Mouse (Mus musculus): ENCODE results near the gene Polr1a. TPM values are rescaled to one million over a fixed set of nuclear protein-coding genes. Genes with fewer than 3 reads are reported as not detected.
A peak's percentile ranks its signal among the peaks of the same experiment; 100 is the strongest.

Polr1a gene
- polyA plus RNA-seq (2015; fragmentation: Nextera tagmentation; extraction: Ambion mirVana) = 16.5 and 17.2 TPM in 2 replicates

DNA sequence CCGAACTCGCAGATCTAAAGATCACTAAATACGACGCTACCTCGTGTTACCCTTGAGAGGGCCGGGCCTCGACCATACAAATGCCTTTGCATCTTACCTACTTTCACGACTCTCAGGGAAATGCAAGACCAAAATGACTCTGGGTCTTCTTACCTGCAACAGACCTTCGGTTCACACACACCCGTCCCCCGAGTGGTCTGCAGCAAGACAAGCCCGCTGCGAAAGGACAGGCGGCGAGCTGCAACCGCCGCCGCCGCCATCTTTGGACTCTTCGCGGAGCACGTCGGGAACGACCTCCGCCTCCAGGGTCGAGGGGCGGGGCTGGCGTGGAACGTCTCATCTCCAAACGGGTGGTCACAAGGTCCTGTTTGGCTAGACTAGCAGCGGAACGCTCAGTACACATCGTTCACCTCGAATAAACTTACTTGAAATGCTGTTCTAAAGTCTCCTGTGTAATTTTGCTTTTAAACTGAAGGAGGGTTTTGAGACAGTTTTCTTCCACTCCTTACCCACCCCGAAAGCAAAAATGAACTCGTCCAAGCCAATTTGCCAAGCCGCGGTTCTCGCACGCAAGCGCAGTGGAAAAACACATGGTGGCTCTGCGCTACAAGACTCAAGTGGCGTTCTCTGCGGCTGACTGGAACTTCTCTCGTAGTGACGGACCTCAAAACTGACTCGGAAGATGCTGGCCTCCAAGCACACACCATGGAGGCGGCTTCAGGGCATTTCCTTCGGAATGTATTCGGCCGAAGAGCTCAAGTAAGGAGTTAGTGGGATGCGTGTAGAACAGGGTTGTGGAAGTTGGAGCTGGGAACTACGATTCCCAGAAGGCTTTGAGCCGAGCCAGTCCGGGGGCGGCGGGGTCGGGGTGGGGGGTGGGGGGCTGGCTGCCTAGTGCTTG lies at the start of gene Polr1a, which contains the start of gene Ptcd3:
Gene Polr1a, plus strand, starts transcription at position 573 of the 901 bp plus-strand sequence.
Gene Ptcd3, minus strand, starts transcription at position 270 of the 901 bp plus-strand sequence.
- peak; percentile 96 for DNase-seq (ENCODE audit: low spot score)

GRCm38 (mm10) chr6:71867751-71868150 lies 41.1 kb upstream of the Polr1a start:
- no peak for DNase-seq (ENCODE audit: low spot score)

DNA sequence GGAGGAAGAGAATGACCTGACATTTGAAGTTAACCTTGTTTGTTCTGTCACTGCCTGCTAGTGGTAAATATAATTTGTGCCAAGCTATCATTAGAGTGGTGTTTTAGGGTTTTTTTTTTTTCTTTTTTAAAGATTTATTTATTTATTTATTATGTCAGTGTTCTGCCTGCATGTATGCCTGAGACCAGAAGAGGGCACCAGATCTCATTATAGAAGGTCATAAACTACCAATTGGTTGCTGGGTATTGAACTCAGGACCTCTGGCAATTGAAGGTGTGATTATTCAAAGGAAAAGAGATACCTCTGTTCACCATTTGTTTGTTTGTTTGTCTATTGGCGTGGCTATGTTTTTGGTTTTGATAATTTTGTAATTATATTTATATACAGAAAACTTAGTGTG lies 40.0 kb upstream of the Polr1a start:
- DNase-seq (ENCODE audit: low spot score) = peak; percentile 18

- peak; percentile 24 for DNase-seq (ENCODE audit: low spot score)
These were observed 37.5 kb upstream of the Polr1a start for GRCm38 (mm10) chr6:71871396-71871795.

GRCm38 (mm10) chr6:71877965-71878760 lies 30.7 kb upstream of the Polr1a start:
- no peak for DNase-seq (ENCODE audit: low spot score)

- no peak for DNase-seq (ENCODE audit: low spot score)
These were observed 15.6 kb upstream of the Polr1a start for GRCm38 (mm10) chr6:71893263-71893662.

GRCm38 (mm10) chr6:71907702-71908235 lies 1.1 kb upstream of the Polr1a start:
- no peak for DNase-seq (ENCODE audit: low spot score)

DNA sequence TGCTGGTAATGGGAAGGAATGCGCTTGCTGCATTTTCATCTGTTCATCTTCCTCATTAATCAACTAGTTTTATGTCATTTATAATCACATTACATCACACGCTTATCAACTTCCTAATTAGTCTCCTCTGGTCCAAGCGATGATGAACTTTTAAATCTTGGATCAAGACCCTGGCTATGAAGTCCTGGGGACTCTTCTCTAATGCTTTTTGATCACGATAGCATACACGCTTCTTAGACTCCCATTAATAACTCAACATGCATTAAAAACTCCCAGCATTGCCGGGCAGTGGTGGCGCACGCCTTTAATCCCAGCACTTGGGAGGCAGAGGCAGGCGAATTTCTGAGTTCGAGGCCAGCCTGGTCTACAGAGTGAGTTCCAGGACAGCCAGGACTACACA lies 531 bp downstream of the Polr1a start:
- no peak for DNase-seq (ENCODE audit: low spot score)

DNA sequence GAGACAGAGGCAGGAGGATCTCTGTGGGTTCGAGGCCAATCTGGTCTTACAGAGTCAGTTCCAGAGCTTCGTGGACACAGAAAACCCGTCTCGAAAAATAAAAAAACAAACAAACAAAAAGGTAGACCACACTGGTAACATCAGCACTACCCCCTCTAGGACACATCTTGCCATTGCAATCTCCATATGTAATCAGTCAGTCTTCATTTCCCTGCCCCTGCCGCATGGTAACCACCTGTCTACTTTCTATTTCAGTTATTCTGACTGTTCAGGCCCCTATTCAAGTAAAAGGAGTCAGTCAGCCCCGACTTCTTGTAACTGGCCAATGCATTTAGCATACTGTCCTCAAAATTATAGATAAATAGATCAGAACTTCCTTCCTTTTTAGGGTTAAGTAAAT lies 987 bp downstream of the Polr1a start:
- peak; percentile 11 for DNase-seq (ENCODE audit: low spot score)

- no peak for DNase-seq (ENCODE audit: low spot score)
These were observed 3.0 kb downstream of the Polr1a start for GRCm38 (mm10) chr6:71911686-71912450.

DNA sequence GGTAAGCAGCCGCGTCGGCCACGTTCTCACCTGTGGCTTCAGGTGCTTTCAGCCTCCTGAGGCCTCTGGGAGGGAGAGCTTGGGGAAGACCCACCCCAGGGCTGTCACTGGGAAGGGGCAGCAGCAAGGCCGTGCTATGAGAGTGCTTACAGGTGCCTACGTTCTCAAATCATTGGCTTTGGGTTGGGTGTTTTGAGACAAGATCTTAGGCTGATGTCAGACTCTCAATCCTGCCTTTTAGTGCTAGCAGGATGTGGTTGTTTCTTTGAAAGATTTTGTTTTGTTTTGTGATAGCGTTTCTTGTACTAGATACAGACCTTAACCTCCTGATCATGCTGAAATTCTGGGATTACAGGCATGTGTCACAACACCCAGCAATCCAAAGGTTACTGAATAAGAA lies 11.9 kb downstream of the Polr1a start:
- DNase-seq (ENCODE audit: low spot score) = no peak

- peak; percentile 17 for DNase-seq (ENCODE audit: low spot score)
These were observed 16.4 kb downstream of the Polr1a start for GRCm38 (mm10) chr6:71925233-71925632.

DNA sequence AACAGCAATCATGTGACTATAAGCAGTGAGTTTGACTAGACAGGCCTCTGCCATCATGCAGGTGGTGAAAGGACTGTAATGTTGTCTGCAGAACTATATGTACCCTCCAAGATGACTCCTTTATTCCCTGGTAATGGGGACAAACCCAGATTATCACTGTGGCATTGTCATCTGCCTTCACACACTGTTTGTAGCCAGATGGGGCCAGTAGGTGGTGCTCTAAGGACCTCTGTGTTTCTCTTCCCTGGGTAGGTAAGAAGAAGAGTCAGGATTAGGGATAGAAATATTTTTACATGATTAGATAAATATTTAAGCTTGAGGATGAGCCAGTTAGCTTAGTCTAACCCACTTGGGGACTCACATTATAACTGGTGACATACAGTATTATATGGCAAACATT lies 19.1 kb downstream of the Polr1a start:
- DNase-seq (ENCODE audit: low spot score) = peak; percentile 23

DNA sequence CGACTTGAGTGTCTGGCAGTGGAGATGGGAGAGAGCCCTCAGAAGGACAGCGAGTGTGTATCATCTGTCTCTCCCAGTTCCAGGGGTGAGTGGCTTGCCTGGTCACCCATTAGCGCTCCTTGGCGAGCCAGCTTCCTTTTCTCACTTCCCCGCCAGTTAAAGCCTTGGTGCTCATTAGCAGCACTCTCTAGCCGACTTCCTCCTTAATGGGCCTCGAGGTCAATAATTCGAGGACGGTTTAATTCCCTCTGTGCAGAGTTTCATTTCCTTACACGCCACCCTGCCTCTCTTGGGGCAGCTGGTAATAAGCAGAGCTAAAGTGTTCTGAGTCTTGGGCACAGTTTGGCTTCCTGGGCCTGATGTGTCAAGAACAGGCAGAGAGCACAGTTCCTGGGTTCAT lies 21.2 kb downstream of the Polr1a start:
- DNase-seq (ENCODE audit: low spot score) = no peak

DNA sequence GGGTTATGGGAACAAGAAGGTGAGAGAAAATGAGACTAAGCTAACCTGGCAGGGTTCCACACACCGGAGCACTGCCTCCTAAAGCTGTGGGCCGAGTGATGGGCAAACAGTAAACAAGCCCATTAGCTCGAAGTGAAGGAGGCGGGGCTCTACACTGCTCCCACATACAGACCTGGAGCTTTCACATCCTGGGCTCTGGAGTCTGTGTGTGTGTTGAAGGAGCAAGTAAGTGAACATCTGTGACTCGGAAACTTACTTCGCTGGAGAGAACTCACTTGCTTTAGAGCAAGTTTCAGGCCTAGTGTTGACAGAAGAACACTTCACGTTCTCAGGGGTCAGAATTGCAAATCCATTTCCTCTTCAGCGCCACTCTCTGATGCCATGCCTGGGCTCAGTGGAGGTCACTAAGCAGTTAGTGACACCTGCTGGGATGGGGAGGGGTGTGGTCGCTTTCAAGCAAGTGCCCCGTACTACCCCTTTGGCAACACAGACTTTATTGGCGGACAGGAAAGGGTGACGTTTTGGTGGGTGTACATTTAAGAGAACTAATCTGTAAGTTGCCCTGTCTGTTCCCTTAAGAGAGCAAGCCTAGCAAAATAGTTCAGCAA lies 22.1 kb downstream of the Polr1a start:
- no peak for DNase-seq (ENCODE audit: low spot score)

GRCm38 (mm10) chr6:71932347-71932746 lies 23.5 kb downstream of the Polr1a start:
- DNase-seq (ENCODE audit: low spot score) = no peak

GRCm38 (mm10) chr6:71934081-71934556 lies 25.3 kb downstream of the Polr1a start:
- DNase-seq (ENCODE audit: low spot score) = no peak

DNA sequence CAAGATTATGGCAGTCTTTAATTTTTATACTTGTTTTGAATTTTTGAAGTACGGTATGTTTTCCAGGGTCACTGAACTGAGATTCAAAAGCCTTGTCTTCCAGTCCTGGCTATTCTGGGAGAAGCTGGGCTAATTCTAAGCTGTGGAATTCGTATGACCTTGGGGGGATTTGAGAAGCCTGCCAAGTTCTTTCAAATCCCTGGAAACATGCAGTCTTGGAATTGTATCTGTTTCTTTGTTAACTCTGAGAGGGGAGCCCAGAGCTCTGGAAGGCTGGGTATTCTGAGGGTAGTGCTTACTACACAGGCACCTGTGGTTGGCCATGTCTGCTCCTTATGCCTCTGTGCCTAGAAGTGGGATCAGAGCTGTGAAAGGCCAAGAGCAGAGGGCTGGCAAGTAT lies 26.9 kb downstream of the Polr1a start:
- DNase-seq (ENCODE audit: low spot score) = no peak

DNA sequence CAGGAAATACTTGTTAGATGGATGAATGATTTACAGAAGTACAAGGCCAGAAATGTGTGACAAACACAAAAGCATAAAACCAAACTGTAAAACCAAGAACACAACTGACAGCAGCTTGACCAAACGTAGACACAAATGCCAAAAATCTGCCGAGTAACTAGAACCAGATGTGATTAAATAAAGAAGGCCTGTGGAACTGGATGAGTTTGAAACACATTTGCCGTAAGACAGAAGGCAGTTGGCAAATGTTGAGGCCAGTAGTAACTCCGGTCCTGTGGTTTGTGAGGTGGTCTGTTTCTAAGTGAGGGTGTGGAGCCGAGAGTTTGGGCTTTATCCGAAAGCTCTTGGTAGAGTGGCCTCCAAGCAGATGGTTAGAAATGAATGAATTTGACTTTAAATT lies 32.1 kb downstream of the Polr1a start:
- DNase-seq (ENCODE audit: low spot score) = no peak

- no peak for DNase-seq (ENCODE audit: low spot score)
These were observed 36.2 kb downstream of the Polr1a start for GRCm38 (mm10) chr6:71945101-71945500.

DNA sequence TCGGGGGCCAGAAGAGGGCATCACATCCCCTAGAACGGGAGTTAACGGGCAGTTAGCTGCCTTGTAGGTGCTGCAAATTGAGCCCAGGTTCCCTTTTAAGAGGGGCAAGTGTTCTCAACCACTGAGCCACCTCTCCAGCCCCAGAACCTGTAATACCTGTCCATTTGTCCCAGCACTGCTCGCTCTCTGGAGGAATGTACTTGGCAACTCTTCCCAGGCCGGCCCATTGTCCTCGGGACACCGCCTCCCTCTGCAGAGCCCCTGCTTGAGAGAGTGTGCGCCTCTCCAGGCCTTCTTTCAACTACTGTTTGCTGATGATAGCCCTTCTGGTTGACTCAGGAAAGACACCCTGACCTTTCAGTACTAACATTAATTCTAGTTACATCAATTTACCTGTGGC lies 37.3 kb downstream of the Polr1a start:
- no peak for DNase-seq (ENCODE audit: low spot score)
